Mouse (Mus musculus) cerebellum, postnatal 4 days (tissue): ENCODE data around the gene Ramp2.

ENCODE experiments used
- DNase-seq, 2 experiments: peaks; one replicate each; pipeline ENCODE4 v3.0.0; 2022; ENCODE audit warnings: low spot score in 2 of 2, mixed read lengths in 1 of 2

Gene Ramp2

DNA sequence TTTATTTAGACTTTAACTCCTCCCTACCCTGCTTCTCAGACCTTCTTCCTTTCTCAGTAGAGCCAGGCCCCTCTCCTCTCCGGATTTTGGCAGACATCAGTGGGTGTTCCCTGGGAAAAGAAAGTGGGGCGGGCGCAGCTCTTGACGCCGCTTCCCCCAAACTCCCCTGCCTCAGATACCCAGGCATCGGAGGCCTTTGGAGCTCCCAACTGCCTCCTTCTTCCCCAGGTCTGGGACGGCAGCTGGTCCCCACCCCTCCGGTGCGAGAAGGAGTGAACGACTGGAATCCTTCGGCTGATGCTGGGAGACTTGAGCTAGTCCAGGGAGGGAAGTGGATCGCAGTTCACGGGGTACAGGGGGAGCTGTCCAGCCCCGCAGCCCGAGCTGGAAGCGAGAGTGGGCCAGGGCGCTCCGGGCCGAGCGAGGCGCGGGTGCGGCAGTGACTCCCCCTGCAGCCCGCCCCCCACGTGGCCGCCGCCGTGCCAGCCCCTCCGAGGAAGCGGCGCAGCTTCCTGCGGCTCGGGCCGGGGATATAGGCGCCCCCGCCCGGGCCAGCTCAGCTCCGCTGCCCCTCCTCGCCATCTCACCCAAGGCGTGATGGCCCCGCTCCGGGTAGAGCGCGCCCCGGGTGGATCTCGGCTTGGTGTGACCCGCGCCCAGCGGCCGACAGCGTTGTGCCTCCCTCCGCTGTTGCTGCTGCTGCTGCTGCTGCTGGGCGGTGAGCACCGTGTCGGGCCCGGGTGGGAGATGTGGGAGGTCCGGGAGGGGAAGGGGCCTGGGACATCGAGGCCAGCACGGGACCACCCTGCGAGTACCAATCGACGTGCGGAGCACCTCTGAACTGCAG lies at the start of gene Ramp2:
Ramp2 (plus strand) TSS at position 174 of the 847 bp plus-strand sequence.
- DNase-seq, result peak in 1 of 2 experiments; percentile 37

DNA sequence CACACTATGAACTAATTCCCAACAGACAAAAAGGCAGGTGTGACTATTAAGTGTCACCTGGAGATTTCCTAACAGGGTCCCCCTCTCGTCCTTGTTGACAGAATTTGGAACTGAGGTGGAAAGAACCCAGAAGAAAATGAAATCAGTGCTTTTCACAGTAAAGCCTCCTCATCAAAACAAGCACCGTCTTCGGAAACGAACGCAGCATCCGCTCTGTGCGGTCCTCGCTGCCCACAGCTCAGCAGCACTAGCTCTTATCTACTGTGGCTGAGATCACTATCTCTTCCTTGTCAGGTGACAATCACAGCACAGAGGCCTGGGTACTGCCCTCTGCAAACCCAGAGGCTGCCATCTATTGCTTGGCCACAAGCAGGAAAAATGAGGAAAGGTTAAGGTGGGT lies 49.7 kb upstream of the Ramp2 start:
- no peak for DNase-seq

DNA sequence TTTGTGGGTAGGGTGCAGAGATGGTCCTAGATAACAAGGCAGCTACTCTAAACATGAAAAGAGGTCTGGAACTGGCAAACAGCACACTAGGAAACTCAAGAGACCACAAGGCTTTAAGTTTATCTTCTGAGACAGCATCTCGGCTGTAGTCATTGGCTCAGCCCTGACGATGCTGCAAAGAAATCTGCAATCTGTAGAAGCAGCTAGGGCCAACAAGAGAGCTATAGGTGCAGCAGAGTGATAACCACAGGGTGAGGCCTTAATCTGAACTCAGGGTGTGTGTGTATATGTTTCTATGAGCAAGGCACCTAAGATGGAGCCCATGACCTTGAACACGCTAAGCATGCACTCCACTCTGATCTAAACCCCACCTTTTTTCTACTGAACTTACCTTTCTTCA lies 46.3 kb upstream of the Ramp2 start:
- DNase-seq, result no peak

DNA sequence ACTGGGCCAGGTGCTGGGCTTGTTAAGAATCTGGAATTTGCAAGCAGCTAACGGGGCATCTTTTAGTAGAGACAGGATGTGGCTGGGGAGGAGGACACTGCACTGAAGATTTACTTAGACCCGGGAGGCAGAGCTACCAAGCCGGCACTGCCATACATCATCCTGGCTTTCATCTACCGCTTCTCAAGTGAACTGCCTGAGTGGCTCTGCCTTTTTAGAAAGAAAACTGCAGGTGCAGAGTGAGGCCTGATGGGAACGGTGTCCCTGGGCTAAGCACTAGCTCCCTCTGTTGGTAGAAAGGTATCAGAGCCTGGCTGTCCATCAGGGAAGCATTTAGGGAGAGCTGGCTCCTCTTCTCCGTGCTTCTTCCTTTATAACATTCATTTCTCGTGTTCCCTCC lies 44.8 kb upstream of the Ramp2 start:
- peak in 1 of 2 experiments; percentile 57 for DNase-seq

DNA sequence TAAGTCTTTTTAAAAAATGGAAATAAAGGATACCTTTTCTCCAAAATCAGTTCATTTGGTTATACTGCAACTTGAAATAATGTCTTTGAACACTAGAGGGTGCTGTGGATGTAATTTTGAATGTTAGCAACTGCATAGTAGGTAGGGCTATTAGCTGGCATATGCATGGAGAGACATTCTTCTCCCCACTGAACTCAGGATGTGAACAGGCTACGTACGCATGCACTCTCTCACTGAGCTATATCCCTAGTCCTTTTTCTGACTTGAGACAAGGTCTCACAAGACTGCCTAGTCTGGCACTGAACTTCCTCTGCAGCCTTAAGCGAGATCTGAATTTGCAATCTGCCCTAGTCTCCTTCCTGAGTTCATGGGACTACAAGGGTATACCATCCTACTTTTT lies 33.9 kb upstream of the Ramp2 start:
- DNase-seq, result no peak

DNA sequence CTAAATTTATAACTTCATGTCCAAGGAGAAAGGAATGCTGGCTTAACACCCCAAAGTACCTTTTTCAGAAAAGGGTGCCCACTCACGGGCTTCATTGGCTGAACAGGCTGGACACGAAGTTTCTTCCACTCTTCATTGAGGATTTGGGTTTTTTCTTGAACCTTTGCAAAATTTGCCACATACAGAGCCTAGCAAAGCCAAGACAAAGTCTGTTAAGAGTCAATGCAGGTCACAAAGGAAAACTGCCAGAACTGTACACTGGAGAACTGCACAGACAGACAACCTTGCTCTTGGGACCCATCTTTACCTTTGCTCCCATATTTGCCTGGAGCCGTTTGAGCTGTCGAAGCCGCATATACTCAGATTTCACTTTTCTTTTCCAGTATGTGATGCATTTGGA lies 28.9 kb upstream of the Ramp2 start:
- DNase-seq, result no peak

DNA sequence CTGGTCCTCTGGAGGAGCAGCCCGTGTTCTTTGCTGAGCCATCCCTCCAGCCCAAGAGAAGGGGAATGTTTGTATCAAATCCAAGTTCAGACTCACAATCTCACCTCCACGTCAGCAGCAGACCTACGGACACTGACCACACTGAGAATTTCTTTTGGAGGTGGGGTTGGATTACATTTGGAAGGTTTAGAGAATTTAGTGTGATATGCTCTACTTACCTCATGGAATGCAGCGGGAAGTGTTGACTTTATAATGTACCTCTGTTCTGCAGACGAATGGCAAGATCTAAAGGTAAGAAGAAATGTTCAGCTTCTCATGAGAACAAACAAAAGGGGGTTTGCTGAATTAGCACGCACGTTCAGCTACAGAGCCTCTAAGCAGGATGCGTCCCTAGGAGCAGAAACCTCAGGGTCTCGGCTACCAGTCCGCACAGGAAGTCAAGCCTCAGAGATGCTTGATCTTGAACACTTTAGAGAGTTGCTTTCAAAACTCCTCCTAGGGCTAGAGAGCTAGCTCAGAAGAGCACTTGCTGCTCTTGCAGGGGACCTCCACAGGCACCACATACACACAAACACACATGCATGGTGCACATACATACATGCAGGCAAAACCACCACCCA lies 27.3 kb upstream of the Ramp2 start:
- DNase-seq, result no peak

GRCm38 (mm10) chr11:101220853-101221252 lies 25.0 kb upstream of the Ramp2 start:
- DNase-seq, result no peak

DNA sequence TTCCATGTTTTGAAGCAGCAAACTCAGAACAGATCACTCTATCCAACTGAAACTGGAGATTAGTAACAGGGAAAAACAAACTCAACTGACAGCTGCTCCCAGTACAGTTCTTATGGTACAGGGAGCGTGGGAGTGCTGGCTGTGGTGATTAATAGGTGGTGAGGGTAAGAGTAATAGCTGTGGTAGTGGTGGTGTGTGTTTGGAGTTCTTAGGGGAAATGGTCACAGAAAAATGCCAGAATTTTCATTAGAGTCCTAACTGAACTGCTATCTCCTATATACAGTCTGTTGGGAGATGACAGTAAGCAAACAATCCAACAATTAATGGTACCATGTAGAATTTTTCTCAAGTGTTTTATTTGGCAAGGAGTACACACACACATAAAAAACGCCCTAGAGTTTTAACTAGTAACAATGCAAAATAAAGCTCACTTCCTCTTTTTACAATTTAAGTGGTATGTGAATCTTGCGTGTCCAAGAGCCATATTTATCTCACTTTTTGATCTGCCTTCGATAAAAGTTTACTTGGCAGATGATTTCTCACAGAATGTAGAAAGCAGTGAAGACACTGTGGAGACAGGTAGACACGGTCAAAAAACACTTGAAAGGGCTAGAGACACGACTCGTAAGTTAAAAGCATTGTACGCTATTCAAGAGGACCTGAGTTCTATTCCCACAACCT lies 24.4 kb upstream of the Ramp2 start:
- DNase-seq, result no peak

DNA sequence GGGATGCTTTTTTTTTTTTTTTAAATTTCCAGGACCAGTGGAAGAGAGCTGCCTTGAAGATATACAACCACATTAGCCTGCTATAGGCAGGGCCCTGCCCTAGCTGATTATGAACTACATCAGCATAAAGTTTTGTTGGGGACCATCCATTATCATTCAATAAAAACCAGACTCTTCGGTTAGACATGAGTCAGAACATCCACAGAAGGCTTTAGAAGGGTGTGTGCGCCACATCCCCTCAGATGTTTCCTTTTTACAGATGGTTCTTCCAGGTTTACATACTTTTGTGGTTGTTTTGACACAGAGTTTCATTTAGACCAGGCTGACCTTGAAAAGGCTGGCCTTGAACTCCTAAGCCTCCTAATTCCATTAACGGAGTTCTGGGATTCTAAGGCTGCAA lies 21.5 kb upstream of the Ramp2 start:
- no peak for DNase-seq

DNA sequence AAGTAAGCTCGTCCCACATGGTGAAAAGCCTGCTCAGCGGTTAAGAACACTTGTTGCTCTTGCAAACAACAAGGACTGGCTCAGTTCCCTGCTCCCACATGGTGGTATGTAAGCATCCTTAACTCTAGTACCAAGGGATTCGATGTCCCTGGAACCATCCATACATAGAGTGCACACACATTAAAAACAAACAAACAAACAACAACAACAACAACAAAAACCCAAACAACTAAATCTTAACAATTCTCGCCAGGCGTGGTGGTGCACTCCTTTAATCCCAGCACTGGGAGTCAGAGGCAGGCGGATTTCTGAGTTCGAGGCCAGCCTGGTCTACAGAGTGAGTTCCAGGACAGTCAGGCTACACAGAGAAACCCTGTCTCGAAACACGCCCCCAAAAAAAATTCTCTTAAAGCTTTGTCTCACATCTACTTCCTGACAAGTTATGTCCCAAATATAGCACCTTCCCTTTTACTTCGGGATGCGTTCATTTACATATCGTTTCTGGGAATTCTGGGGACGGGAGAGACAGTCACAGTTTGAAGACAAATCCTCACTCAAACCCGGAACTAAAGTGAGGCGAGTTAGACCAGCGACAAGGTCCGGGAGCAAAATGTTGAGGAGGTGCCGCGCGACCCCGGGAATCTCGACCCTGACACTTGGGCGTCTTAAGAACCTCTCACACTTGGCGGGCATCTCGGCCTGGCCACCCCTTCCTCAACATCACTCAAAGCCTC lies 20.3 kb upstream of the Ramp2 start:
- no peak for DNase-seq

DNA sequence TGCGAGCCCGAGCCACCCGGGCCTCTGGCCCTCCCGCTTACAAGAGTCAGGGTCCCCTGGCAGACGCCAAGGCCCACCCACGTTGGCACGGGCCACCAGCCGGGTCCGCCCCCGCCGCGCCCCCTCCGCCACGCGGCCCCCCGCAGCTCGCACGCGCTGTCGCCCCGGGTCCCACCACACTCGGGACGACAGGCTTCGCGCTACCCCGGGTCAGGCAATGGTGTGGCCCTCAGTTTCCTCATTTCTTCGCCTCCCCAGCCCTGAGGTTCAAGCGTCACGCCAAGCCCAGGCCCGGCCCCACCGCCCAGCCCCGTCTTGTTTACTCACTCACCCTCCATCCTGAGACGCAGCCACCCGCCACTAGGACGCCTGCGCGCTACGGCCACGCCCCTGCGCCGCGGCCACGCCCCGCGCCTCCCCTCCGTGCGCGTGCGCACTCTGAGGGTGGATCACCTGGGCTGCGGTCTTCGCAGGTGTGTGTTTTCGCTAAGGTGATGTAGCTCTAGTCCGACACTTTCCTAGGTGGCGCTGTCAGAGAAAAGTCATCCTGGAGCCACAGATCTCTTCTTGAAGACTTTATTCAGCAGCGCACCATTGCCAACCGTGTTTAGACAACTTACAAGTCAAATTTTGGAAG lies 19.6 kb upstream of the Ramp2 start, which contains the start of gene Ezh1:
Ezh1 (minus strand) TSS at position 399 of the 637 bp plus-strand sequence.
- DNase-seq, result peak; percentile 82 to 85

DNA sequence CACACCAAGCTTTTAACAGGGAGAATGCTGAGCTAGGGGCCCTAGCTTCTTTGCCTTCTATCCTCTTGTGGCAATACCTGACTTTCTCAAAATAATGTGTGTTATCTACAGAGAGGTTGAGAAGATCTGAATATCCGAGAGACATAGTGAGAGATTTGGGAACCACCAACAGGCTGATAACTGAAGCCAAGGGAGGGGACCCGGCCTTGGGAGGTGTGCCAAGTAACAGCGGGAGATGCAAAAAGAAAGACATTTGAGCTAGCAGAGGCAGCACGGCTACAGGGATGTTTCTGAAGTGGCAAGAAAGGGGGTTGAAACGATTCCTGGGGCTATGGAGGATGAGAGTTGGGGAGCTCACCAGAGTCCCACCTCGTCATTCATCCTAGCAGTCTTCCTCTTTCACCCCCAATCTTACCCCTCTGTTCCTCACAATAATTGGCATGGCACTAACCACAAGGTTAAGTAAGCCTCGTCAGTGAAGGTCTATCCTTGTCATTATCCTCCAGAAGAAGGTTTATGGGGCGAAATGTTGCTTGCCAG lies 16.4 kb upstream of the Ramp2 start:
- peak; percentile 32 to 70 for DNase-seq

- no peak for DNase-seq
Measured at GRCm38 (mm10) chr11:101230061-101230511, 15.7 kb upstream of the Ramp2 start.

DNA sequence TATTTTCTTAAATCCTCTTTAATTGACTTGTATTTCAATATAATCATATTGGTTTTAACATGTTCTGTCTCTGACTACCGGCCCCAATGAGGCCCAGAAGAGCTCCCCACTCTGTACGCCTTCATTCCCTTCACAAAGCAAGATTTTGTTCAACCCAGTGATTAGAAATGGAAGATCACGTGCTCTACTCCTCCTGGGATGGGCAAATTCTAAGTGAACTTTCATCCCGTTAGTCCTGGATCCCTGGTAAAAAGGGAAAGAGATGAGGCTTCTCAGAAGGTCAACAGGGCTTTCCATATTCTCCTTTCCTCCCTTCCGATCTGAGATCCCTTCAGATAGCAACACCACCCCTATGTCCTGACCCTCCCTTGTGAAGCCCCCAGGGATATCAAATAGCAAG lies 15.3 kb upstream of the Ramp2 start:
- no peak for DNase-seq

DNA sequence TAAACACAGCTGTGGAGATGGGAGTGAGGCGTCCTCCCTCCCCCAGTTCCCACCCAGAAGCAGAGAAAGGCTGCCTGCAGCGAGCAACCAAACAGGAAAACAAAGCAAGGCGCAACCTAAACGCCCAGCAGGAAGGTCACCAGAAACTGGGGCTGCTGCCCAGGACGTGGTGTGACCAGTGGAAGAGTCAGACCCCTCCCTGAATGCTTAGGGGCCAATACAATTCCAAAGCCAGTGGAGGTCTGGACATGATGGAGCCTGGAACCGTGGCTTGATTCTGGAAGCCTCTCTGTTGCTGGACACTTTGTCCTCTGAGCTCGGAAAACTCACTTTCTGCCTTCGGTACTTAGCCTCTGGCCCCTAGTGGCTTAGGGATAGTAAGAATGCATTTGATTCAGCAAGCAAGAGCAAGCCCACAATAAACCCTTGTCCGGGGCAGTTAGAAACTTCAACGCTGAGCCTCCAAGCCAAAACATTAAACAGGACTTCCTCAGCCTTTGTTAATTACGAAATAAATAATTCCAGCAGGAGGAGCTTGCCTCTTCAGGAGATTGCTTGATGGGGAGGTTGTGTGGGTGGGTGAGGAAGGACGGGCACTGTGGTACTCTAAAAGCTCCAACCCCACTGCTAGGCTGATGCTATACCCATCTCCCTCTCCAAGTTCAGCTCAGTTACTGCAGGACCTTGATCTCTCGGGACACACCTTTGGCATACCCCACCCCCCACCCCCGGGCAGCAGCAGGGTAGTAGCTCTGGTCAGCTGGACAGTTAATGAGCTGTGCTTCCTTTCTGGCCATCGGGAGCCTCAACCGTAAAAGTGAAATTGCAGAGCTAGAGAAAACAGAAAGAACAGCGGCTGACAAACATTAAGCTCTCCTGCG lies 14.6 kb upstream of the Ramp2 start:
- peak in 1 of 2 experiments; percentile 24 for DNase-seq

- DNase-seq, result no peak
Measured at GRCm38 (mm10) chr11:101232010-101232839, 13.6 kb upstream of the Ramp2 start.

GRCm38 (mm10) chr11:101233240-101233639 lies 12.6 kb upstream of the Ramp2 start:
- no peak for DNase-seq

DNA sequence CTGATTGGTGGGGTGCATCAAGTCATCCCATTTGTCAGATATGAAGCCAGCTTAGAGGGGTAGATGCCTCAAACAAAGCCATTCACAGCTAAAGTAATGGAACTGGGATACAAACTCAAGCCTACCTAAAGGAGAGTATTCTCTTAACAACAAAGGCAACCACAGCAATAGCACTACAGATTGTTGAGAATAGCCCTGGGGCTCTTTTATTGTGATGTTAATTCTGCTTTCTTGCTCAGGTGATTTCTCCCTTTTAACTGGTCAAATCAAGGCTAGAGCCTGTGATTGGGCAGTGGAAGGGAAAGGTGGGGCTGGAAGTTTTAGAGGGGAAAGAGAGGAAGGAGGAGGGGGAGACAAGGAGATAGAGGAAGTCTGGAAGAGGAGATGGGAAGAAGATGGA lies 11.7 kb upstream of the Ramp2 start:
- DNase-seq, result no peak
